Mouse (Mus musculus) MEL (cell line): ENCODE data around the gene Zfp740. TPM values are rescaled to one million over a fixed set of nuclear protein-coding genes. Genes with fewer than 3 reads are reported as not detected.

Experiments
- DNase-seq: peaks from one replicate; pipeline ENCODE4 v3.0.0; 2011; ENCODE audit warnings: low read depth, low spot score
- H3K27ac ChIP-seq: 2 replicates; pipeline ENCODE4 v1.5.1; 2012; ENCODE audit warnings: low read depth, mild to moderate bottlenecking, control low read depth, low read length, moderate library complexity; ENCODE audit not compliant: control insufficient read depth
- H3K27me3 ChIP-seq, 2 experiments: fragments of 150-350 bp in 1 of 2; sonication (generic) in 1 of 2; 2 replicates each; pipeline ENCODE4 v1.6.1; 2012; ENCODE audit warnings: low read length in 2 of 2, mild to moderate bottlenecking in 2 of 2, improper control_type of control experiment in 1 of 2, moderate library complexity in 1 of 2; ENCODE audit not compliant: insufficient read depth in 2 of 2, control insufficient read depth in 1 of 2
- H3K36me3 ChIP-seq, 2 experiments: 2 replicates each; pipeline ENCODE4 v1.6.1; 2012 to 2014; ENCODE audit warnings: low read length in 2 of 2, improper control_type of control experiment in 1 of 2, inconsistent platforms in 1 of 2, mild to moderate bottlenecking in 1 of 2; ENCODE audit not compliant: insufficient read depth in 2 of 2, control insufficient read depth in 1 of 2
- H3K4me1 ChIP-seq, 2 experiments: fragments of 150-350 bp in 1 of 2; sonication (generic) in 1 of 2; 2 replicates each; pipeline ENCODE4 v1.6.1; 2012; ENCODE audit warnings: low read length in 2 of 2, improper control_type of control experiment in 1 of 2, mild to moderate bottlenecking in 1 of 2; ENCODE audit not compliant: insufficient read depth in 2 of 2, control insufficient read depth in 1 of 2
- H3K4me3 ChIP-seq, 2 experiments: fragments of 150-350 bp in 1 of 2; sonication (generic) in 1 of 2; 2 replicates each; pipeline ENCODE4 v1.5.1; 2012; ENCODE audit warnings: low read depth in 2 of 2, low read length in 2 of 2, mild to moderate bottlenecking in 2 of 2, moderate library complexity in 2 of 2, control low read depth in 1 of 2, improper control_type of control experiment in 1 of 2; ENCODE audit not compliant: control insufficient read depth in 1 of 2, insufficient read depth in 1 of 2
- H3K79me2 ChIP-seq: 2 replicates; pipeline ENCODE4 v1.6.1; 2012; ENCODE audit warnings: mild to moderate bottlenecking, low read length, moderate library complexity; ENCODE audit not compliant: control insufficient read depth, poor library complexity, insufficient read depth
- H3K9ac ChIP-seq: 2 replicates; pipeline ENCODE4 v1.6.1; 2012; ENCODE audit warnings: low read depth, mild to moderate bottlenecking, control low read depth, low read length, moderate library complexity; ENCODE audit not compliant: control insufficient read depth, poor library complexity, severe bottlenecking
- H3K9me3 ChIP-seq: fragments of 150-350 bp; sonication (generic); replicated peaks from 2 replicates; pipeline ENCODE4 v1.6.1; 2012; ENCODE audit warnings: mild to moderate bottlenecking, low read length, improper control_type of control experiment, moderate library complexity; ENCODE audit not compliant: insufficient read depth
- BHLHE40 ChIP-seq: IDR thresholded peaks from 2 replicates; pipeline ENCODE4 v1.6.1; 2012; ENCODE audit warnings: low read depth, mild to moderate bottlenecking, inconsistent platforms, low read length, improper control_type of control experiment, borderline replicate concordance
- CTCF ChIP-seq, 3 experiments: IDR thresholded peaks in 2 of 3; conservative IDR thresholded peaks in 1 of 3; 2 replicates each; pipeline ENCODE4 v1.5.1; 2011 to 2012; ENCODE audit warnings: low read length in 3 of 3, low read depth in 2 of 3, mild to moderate bottlenecking in 2 of 3, improper control_type of control experiment in 1 of 3, inconsistent platforms in 1 of 3, mixed read lengths in 1 of 3, moderate library complexity in 1 of 3; ENCODE audit not compliant: control insufficient read depth in 1 of 3, insufficient read depth in 1 of 3, poor library complexity in 1 of 3, severe bottlenecking in 1 of 3
- E2F4 ChIP-seq: IDR thresholded peaks from 2 replicates; pipeline ENCODE4 v1.6.1; 2011; ENCODE audit warnings: low read depth, low read length, improper control_type of control experiment, borderline replicate concordance
- ELF1 ChIP-seq: IDR thresholded peaks from 2 replicates; pipeline ENCODE4 v1.6.1; 2014; ENCODE audit warnings: low read depth, mild to moderate bottlenecking, inconsistent platforms, low read length, improper control_type of control experiment, moderate library complexity
- GATA1 ChIP-seq: IDR thresholded peaks from 2 replicates; pipeline ENCODE4 v1.6.1; 2011; ENCODE audit warnings: low read depth, low read length, improper control_type of control experiment
- MAFK ChIP-seq: IDR thresholded peaks from 2 replicates; pipeline ENCODE4 v1.6.1; 2011; ENCODE audit warnings: low read depth, mild to moderate bottlenecking, low read length, improper control_type of control experiment, borderline replicate concordance
- MAX ChIP-seq: IDR thresholded peaks from 2 replicates; pipeline ENCODE4 v1.6.1; 2011; ENCODE audit warnings: low read length, improper control_type of control experiment
- MAZ ChIP-seq: IDR thresholded peaks from 2 replicates; pipeline ENCODE4 v1.6.1; 2012; ENCODE audit warnings: low read depth, mild to moderate bottlenecking, inconsistent platforms, low read length, improper control_type of control experiment
- MEF2A ChIP-seq: IDR thresholded peaks from 2 replicates; pipeline ENCODE4 v1.6.1; 2014; ENCODE audit warnings: low read depth, mild to moderate bottlenecking, inconsistent platforms, low read length, improper control_type of control experiment; ENCODE audit not compliant: poor library complexity, insufficient replicate concordance, severe bottlenecking; ENCODE audit errors: extremely low read depth
- MXI1 ChIP-seq: IDR thresholded peaks from 2 replicates; pipeline ENCODE4 v1.6.1; 2011; ENCODE audit warnings: mild to moderate bottlenecking, low read depth, low read length, improper control_type of control experiment
- MYB ChIP-seq: IDR thresholded peaks from 2 replicates; pipeline ENCODE4 v1.6.1; 2011; ENCODE audit warnings: mild to moderate bottlenecking, low read depth, low read length, improper control_type of control experiment
- MYC ChIP-seq: IDR thresholded peaks from 2 replicates; pipeline ENCODE4 v1.6.1; 2011; ENCODE audit warnings: low read depth, mild to moderate bottlenecking, low read length, improper control_type of control experiment, moderate library complexity
- NELFE ChIP-seq: IDR thresholded peaks from 2 replicates; pipeline ENCODE4 v1.6.1; 2011; ENCODE audit warnings: low read depth, low read length, improper control_type of control experiment
- NRF1 ChIP-seq: IDR thresholded peaks from 2 replicates; pipeline ENCODE4 v1.6.1; 2014; ENCODE audit warnings: low read depth, mild to moderate bottlenecking, inconsistent platforms, low read length, improper control_type of control experiment, moderate library complexity; ENCODE audit not compliant: poor library complexity, insufficient read depth, severe bottlenecking
- POLR2AphosphoS2 ChIP-seq: IDR thresholded peaks from 2 replicates; pipeline ENCODE4 v1.6.1; 2011; ENCODE audit warnings: low read length, improper control_type of control experiment
- POLR2AphosphoS5 ChIP-seq: IDR thresholded peaks from 2 replicates; pipeline ENCODE4 v1.6.1; 2012; ENCODE audit warnings: low read depth, borderline replicate concordance, mild to moderate bottlenecking, inconsistent platforms, low read length, moderate library complexity, mixed read lengths
- RAD21 ChIP-seq: IDR thresholded peaks from 2 replicates; pipeline ENCODE4 v1.6.1; 2011; ENCODE audit warnings: mild to moderate bottlenecking, low read depth, low read length, improper control_type of control experiment
- RCOR1 ChIP-seq: IDR thresholded peaks from 2 replicates; pipeline ENCODE4 v1.6.1; 2012; ENCODE audit warnings: low read depth, mild to moderate bottlenecking, inconsistent platforms, low read length, improper control_type of control experiment
- SIN3A ChIP-seq: IDR thresholded peaks from 2 replicates; pipeline ENCODE4 v1.6.1; 2012; ENCODE audit warnings: low read length, improper control_type of control experiment, inconsistent platforms
- TAL1 ChIP-seq: IDR thresholded peaks from 2 replicates; pipeline ENCODE4 v1.6.1; 2012; ENCODE audit warnings: mild to moderate bottlenecking, inconsistent platforms, low read length, moderate library complexity, mixed read lengths
- polyA plus RNA-seq, 2 experiments: library from polyadenylated mRNA; stranded (reverse) in 1 of 2; unstranded in 1 of 2; fragments of >175 nt in 1 of 2; fragments of >200 nt in 1 of 2; gene quantifications; 2 replicates each; pipeline versions ENCODE4 v1.2.1 to v1.2.4; 2012; ENCODE audit warnings: low replicate concordance in 2 of 2, low read depth in 1 of 2; ENCODE audit not compliant: insufficient read length in 2 of 2, insufficient read depth in 1 of 2, missing spikeins in 1 of 2
- total RNA-seq: library from RNA; depleted of rRNA; stranded (reverse); fragments of 300-350 nt; gene quantifications from 2 replicates; pipeline ENCODE4 v1.2.3, GENCODE M21; 2012

Zfp740 gene
- total and polyA plus RNA-seq, 3 experiments, result 39.9 to 50.1 TPM; not detected in 1

- TF ChIP-seq E2F4 (no peak), MAX (peak; percentile 34; the same call in 1 of the 2 replicates), POLR2AphosphoS2 (no peak), SIN3A (peak; percentile 40; the same call in 1 of the 2 replicates), NRF1 (no peak), TAL1 (peak; percentile 54), NELFE (no peak), BHLHE40 (no peak), MEF2A (no peak), RAD21 (no peak), RCOR1 (peak; percentile 69; the same call in 1 of the 2 replicates), CTCF (IDR thresholded peaks at IDR 0.05 in 2 of 3, conservative IDR thresholded peaks at IDR 0.05 in 1 of 3; ENCODE audit: control insufficient read depth in 1 of 3, insufficient read depth in 1 of 3, low read depth in 2 of 3, low read length in 3 of 3, poor library complexity in 1 of 3, severe bottlenecking in 1 of 3) (peak in 1 of 3 experiments; percentile 3; a peak in 1 of 6 replicates), MAFK (no peak), GATA1 (peak; percentile 84), MYB (no peak), MYC (0 out of 2 replicates have a peak, but pooled peaks have one; percentile 41), MXI1 (no peak), POLR2AphosphoS5 (no peak), MAZ (no peak)
Measured at GRCm38 (mm10) chr15:102176571-102177316, 26.3 kb upstream of the Zfp740 start (continued).

- H3K27me3 ChIP-seq, result no peaks in the 10 kb centered on the region
- no peak overlapping the region for H3K27ac ChIP-seq
- H3K4me3 ChIP-seq, result no peak overlapping the region
- no peaks in the 10 kb centered on the region for H3K9me3 ChIP-seq
- no peak for DNase-seq
- H3K36me3 ChIP-seq, result peaks cover 0 to 8% of the 10 kb centered on the region in 2 experiments; a peak in 2 of 4 replicates
- TF ChIP-seq ELF1, result no peak
- H3K4me1 ChIP-seq, result peaks cover 4 to 17% of the 10 kb centered on the region in 2 experiments; a peak in 3 of 4 replicates
- H3K79me2 ChIP-seq, result no peaks in the 10 kb centered on the region
- H3K9ac ChIP-seq, result no peak overlapping the region
Measured at GRCm38 (mm10) chr15:102177417-102177816, 25.6 kb upstream of the Zfp740 start.
